Mouse (Mus musculus) myocyte (in vitro differentiated cells): Measurements from ENCODE around the gene Ptk7. TPM values are rescaled to one million over a fixed set of nuclear protein-coding genes. Genes with fewer than 3 reads are reported as not detected.
"Not testable (repeated sequence)": the region's sequence is repeated elsewhere in the genome, so short reads cannot be mapped to it uniquely, and the experiment has no call there.

Experiments
- H3K27me3 ChIP-seq: one replicate; pipeline ENCODE4 v1.6.1; 2011; ENCODE audit not compliant: control insufficient read depth, insufficient read depth, insufficient read length
- H3K36me3 ChIP-seq: one replicate; pipeline ENCODE4 v1.6.1; 2011; ENCODE audit not compliant: control insufficient read depth, insufficient read depth
- H3K4me2 ChIP-seq: one replicate; pipeline ENCODE4 v1.6.1; 2011; ENCODE audit warnings: low read depth, control low read depth
- H3K4me3 ChIP-seq: one replicate; pipeline ENCODE4 v1.5.1; 2011; ENCODE audit warnings: mild to moderate bottlenecking, control low read depth, moderate library complexity
- H3K79me2 ChIP-seq: one replicate; pipeline ENCODE4 v1.6.1; 2011; ENCODE audit not compliant: control insufficient read depth, insufficient read depth
- H3ac ChIP-seq: one replicate; pipeline ENCODE4 v1.6.1; 2011; ENCODE audit not compliant: control insufficient read depth, insufficient read length
- CEBPB ChIP-seq: IDR thresholded peaks from 2 replicates; pipeline ENCODE4 v1.6.1; 2011; ENCODE audit warnings: mild to moderate bottlenecking, moderate library complexity; ENCODE audit not compliant: poor library complexity, insufficient read depth, severe bottlenecking
- E2F4 ChIP-seq: IDR thresholded peaks from one replicate; pipeline ENCODE4 v1.6.1; 2011; ENCODE audit warnings: mild to moderate bottlenecking, control low read depth, moderate library complexity; ENCODE audit not compliant: insufficient read depth
- MAX ChIP-seq: IDR thresholded peaks from one replicate; pipeline ENCODE4 v1.6.1; 2011; ENCODE audit warnings: low read depth, mild to moderate bottlenecking, control low read depth
- MYOD1 ChIP-seq, 3 experiments: IDR thresholded peaks; one replicate each; pipeline ENCODE4 v1.6.1; 2011; ENCODE audit warnings: control low read depth in 2 of 3, low read depth in 2 of 3, mild to moderate bottlenecking in 2 of 3, moderate library complexity in 1 of 3; ENCODE audit not compliant: insufficient read length in 2 of 3, control insufficient read depth in 1 of 3
- MYOG ChIP-seq, 3 experiments: IDR thresholded peaks; one replicate each; pipeline ENCODE4 v1.6.1; 2011; ENCODE audit warnings: control low read depth in 2 of 3, low read depth in 2 of 3, mild to moderate bottlenecking in 2 of 3; ENCODE audit not compliant: insufficient read length in 2 of 3, control insufficient read depth in 1 of 3, insufficient read depth in 1 of 3
- POLR2A ChIP-seq: IDR thresholded peaks from one replicate; pipeline ENCODE4 v1.6.1; 2011; ENCODE audit warnings: low read depth, mild to moderate bottlenecking, control low read depth, moderate library complexity; ENCODE audit not compliant: insufficient read length
- POLR2AphosphoS2 ChIP-seq: IDR thresholded peaks from one replicate; pipeline ENCODE4 v1.6.1; 2011; ENCODE audit warnings: low read depth, control low read depth; ENCODE audit not compliant: insufficient read length
- REST ChIP-seq: IDR thresholded peaks from one replicate; pipeline ENCODE4 v1.6.1; 2011; ENCODE audit warnings: mild to moderate bottlenecking, control low read depth, moderate library complexity; ENCODE audit not compliant: insufficient read depth, insufficient read length
- SRF ChIP-seq: IDR thresholded peaks from one replicate; pipeline ENCODE4 v1.6.1; 2011; ENCODE audit warnings: low read depth; ENCODE audit not compliant: control insufficient read depth, insufficient read length
- TCF12 ChIP-seq: IDR thresholded peaks from one replicate; pipeline ENCODE4 v1.6.1; 2011; ENCODE audit warnings: mild to moderate bottlenecking, control low read depth; ENCODE audit not compliant: poor library complexity, insufficient read depth, severe bottlenecking
- TCF3 ChIP-seq: IDR thresholded peaks from one replicate; pipeline ENCODE4 v1.6.1; 2011; ENCODE audit warnings: low read depth, control low read depth; ENCODE audit not compliant: insufficient read length
- USF1 ChIP-seq: IDR thresholded peaks from one replicate; pipeline ENCODE4 v1.6.1; 2011; ENCODE audit warnings: low read depth, mild to moderate bottlenecking, control low read depth, moderate library complexity
- polyA plus RNA-seq: library from polyadenylated mRNA; unstranded; fragments of >200 nt; fragmentation: generic; extraction: Trizol; gene quantifications from one replicate; pipeline ENCODE4 v1.2.1, GENCODE M21; 2012; ENCODE audit warnings: missing spikeins

The Ptk7 gene
- polyA plus RNA-seq, 1 experiment: 15.6 TPM

GRCm38 (mm10) chr17:46571005-46571404 is 58.3 kb downstream of the Ptk7 start:
- no peaks in the 10 kb centered on the region for H3K27me3 ChIP-seq
- no peak overlapping the region for H3ac ChIP-seq
- no peak overlapping the region for H3K4me3 ChIP-seq
- H3K79me2 ChIP-seq: no peaks in the 10 kb centered on the region
- H3K36me3 ChIP-seq: no peaks in the 10 kb centered on the region
- no peak overlapping the region for H3K4me2 ChIP-seq
- no peak for TF ChIP-seq POLR2AphosphoS2
- no peak for TF ChIP-seq USF1
- no peak for TF ChIP-seq E2F4
- TF ChIP-seq TCF12: no peak
- TF ChIP-seq REST: no peak
- no peak for TF ChIP-seq MAX
- no peak for TF ChIP-seq POLR2A
- no peak for TF ChIP-seq TCF3
- TF ChIP-seq SRF: no peak
- no peak for TF ChIP-seq MYOD1 (IDR thresholded peaks at IDR 0.05; ENCODE audit: control insufficient read depth in 1 of 3, insufficient read length in 2 of 3, low read depth in 2 of 3)
- TF ChIP-seq MYOG (IDR thresholded peaks at IDR 0.05; ENCODE audit: control insufficient read depth in 1 of 3, insufficient read depth in 1 of 3, insufficient read length in 2 of 3, low read depth in 2 of 3): no peak

- H3K4me2 ChIP-seq: no peak overlapping the region
- no peaks in the 10 kb centered on the region for H3K27me3 ChIP-seq
- H3K4me3 ChIP-seq: no peak overlapping the region
- no peaks in the 10 kb centered on the region for H3K36me3 ChIP-seq
- H3ac ChIP-seq: no peak overlapping the region
- TF ChIP-seq USF1: no peak
- no peak for TF ChIP-seq REST
- no peak for TF ChIP-seq SRF
- no peak for TF ChIP-seq MYOD1 (IDR thresholded peaks at IDR 0.05; ENCODE audit: control insufficient read depth in 1 of 3, insufficient read length in 2 of 3, low read depth in 2 of 3)
- no peak for TF ChIP-seq TCF12
- H3K79me2 ChIP-seq: peaks cover 12% of the 10 kb centered on the region
Observed at GRCm38 (mm10) chr17:46559146-46559545, 70.2 kb downstream of the Ptk7 start.

DNA sequence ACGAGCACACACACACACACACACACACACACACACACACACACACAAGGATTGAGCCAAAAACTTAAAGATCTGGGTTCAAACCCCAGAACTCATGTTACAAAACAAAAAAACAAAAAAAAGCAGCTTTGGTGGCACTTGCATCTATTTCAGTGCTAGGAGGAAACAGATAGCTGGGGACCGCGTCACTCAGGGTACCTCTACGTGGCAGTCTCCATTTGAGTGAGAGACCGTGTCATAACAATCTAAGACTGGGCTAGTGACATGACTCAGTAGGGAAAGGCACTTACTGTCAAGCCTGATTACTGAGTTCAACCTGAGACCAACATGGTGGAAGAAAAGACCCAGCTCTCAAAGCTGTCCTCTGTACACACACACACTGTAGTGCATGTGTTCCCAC is 71.2 kb downstream of the Ptk7 start:
- Histone ChIP-seq H3K4me2 (no peak overlapping the region), H3K27me3 (no peaks in the 10 kb centered on the region), H3K4me3 (no peak overlapping the region), H3ac (no peak overlapping the region), H3K36me3 (no peaks in the 10 kb centered on the region), H3K79me2 (peaks cover 20% of the 10 kb centered on the region)
- TF ChIP-seq CEBPB (no peak), TCF3 (no peak), MYOD1 (IDR thresholded peaks at IDR 0.05; ENCODE audit: control insufficient read depth in 1 of 3, insufficient read length in 2 of 3, low read depth in 2 of 3) (no peak), USF1 (no peak), MYOG (IDR thresholded peaks at IDR 0.05; ENCODE audit: control insufficient read depth in 1 of 3, insufficient read depth in 1 of 3, insufficient read length in 2 of 3, low read depth in 2 of 3) (no peak), SRF (no peak), POLR2A (no peak), POLR2AphosphoS2 (no peak), TCF12 (no peak), REST (no peak), MAX (no peak), E2F4 (no peak)

GRCm38 (mm10) chr17:46557321-46557720 is 72.0 kb downstream of the Ptk7 start:
- not testable (repeated sequence) for H3K27me3 ChIP-seq, H3ac ChIP-seq, H3K36me3 ChIP-seq, H3K4me2 ChIP-seq
- H3K4me3 ChIP-seq: peak overlapping the region; percentile 72
- peaks cover 24% of the 10 kb centered on the region for H3K79me2 ChIP-seq

- H3K79me2 ChIP-seq: peaks cover 31% of the 10 kb centered on the region
- H3K4me2 ChIP-seq: peak overlapping the region; percentile 96
- peak overlapping the region; percentile 72 for H3K4me3 ChIP-seq
- no peaks in the 10 kb centered on the region for H3K36me3 ChIP-seq
- TF ChIP-seq SRF (no peak), REST (no peak)
- no peaks in the 10 kb centered on the region for H3K27me3 ChIP-seq
- H3ac ChIP-seq: no peak overlapping the region
Observed at GRCm38 (mm10) chr17:46556584-46556945, 72.7 kb downstream of the Ptk7 start.
